Mouse (Mus musculus) inflammation-experienced regulatory T-cells, adult 16 weeks (primary cell): Measurements from ENCODE around the gene Chst13. TPM values are rescaled to one million over a fixed set of nuclear protein-coding genes. Genes with fewer than 3 reads are reported as not detected.

Experiments used
- polyA plus RNA-seq: library from polyadenylated mRNA; unstranded; fragments of 100-300 nt; shearing (Covaris generic); gene quantifications from one replicate; pipeline ENCODE4 v1.2.1, GENCODE M21; 2017

The Chst13 gene
- polyA plus RNA-seq = not detected

DNA sequence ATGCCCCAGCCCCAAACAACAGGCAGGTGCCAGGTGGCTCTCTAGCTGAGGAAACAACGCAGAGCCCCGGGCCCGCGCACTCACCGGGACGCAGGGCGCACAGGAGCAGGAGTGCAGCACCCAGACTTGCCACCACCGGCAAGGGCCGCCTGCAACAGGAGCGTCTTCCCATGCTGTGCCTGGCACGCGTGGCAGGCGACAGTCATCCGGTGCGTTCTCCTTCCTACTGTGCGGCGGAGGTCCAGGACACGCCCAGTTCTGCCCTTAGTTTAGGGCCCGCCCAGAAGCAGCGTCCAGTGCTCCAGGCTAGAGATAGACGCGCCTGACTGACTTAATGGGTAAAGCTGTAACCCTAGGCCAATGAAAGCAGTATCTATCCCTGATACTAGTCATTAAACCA is at the start of gene Chst13:
Gene Chst13 (minus strand): TSS at position 195 of the 400 bp plus-strand sequence.

DNA sequence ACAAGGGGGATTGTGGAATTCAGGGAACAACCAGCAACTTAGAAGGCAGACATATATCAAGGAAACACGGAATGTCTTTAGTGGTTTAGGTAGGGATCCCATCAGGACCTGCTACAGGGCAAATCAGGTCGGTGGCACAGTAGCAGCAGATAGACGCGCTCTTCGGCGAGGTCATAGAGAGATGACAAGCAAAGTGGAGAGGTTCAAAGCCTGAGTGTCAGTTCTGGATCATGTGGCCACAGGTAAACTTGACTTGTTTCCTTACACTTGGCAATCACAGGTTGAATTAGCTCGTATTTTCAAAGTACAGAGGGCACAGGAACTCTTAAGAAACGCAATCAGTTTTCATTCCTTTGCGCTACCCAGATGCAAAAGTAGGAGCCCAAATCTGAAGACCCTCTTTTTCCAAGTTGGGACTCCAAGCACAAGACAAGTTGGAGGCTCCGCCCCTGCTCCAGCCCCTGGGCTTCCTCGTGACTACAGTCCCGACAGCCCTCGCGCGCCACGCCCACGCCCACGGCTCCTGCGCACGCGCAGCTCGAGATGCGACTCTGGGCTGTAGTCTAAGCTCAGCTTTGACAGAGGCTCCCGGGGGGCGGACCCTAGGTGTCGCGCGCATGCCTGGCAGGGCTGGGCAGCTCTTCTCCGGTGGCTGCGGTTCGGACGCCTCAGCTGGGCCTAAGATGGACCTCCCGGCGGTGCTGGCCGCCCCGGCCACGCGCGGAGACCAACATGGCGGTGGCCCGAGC is 44.2 kb upstream of the Chst13 start, which contains the start of gene Zxdc:
Gene Zxdc (plus strand): TSS at position 517 of the 749 bp plus-strand sequence.

DNA sequence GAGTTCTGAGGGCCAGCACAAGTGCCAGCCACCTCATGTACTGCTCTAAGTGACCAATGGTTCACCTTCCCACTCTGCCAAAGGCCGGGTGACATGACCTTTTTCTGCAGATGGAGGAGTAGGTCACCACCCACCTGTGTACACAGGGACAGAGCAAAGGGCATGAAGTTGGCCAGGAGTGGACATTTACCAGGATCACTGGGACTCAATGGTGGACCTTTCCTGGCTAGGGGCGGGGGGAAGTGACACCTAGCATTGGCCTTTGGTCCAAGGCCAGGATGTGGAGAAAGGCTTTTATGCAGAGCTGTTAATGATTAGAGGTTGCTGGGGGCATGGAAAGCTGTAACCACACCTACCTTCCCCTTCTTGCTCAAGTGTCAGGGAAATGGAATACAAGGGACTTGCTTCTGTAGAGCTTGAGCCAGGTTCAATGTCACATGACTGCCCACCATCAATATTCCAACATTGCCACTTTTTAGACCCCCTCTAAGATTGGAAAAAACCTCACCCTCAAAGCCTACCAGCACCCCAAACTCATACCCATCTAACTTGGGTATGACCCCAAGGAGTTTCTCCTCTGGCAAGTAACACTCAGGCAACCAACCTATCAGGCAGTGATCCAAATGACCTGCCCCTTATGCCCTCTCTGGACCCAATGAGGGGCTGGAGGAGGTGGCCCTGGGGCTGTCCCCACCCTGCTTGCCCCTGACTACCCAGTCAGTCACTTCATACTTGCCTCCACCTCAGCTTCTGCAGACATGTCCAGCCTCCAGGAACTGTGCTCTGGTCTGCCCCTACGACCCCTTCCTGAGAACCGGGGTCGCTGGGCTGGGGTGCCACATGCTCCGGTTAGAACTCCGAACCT is 7.8 kb upstream of the Chst13 start, which contains the start of gene Uroc1:
Gene Uroc1 (plus strand): TSS at position 724 of the 865 bp plus-strand sequence.

DNA sequence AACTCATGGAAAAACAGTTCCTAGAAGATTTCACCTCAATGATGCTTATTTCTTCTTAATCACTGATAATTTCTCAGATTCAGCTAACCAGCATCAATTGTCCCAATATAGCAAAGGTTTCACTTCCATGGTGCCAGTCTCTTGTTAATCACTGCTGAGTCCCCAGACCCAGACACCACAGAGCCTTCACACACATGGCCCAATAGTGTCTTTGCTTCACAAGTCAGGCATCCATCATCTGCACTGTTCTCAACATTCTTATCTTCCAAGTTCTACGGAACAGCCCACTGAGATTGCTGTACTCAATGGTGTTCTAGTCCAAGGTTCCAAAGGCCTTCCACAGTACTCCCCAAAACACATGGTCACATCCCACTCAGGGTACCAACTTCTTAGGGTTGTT is 24.1 kb downstream of the Chst13 start, which contains the start of gene BC048671:
Gene BC048671 (plus strand): TSS at position 301 of the 400 bp plus-strand sequence.

Other genes starting within 250 kb of the Chst13 start
- not detected for gene Vmn1r49, start 246.7 kb downstream of the Chst13 start, polyA plus RNA-seq
- not detected for gene Vmn1r50, start 223.8 kb downstream of the Chst13 start, polyA plus RNA-seq
- gene Vmn1r51, start 202.6 kb downstream of the Chst13 start, polyA plus RNA-seq = not detected
- not detected for gene Vmn1r52, start 150.4 kb downstream of the Chst13 start, polyA plus RNA-seq
- gene V1ra8, start 122.4 kb downstream of the Chst13 start, polyA plus RNA-seq = not detected
- not detected for gene Vmn1r53, start 100.7 kb downstream of the Chst13 start, polyA plus RNA-seq
- gene Vmn1r54, start 78.9 kb downstream of the Chst13 start, polyA plus RNA-seq = not detected
- gene BC048671, start 24.0 kb downstream of the Chst13 start, polyA plus RNA-seq = not detected
- not detected for gene Uroc1, start 8.1 kb upstream of the Chst13 start, polyA plus RNA-seq
- 2.7 TPM for gene Zxdc, start 44.3 kb upstream of the Chst13 start, polyA plus RNA-seq
- gene Cfap100, start 103.6 kb upstream of the Chst13 start, polyA plus RNA-seq = not detected
- not detected for gene Klf15, start 137.4 kb upstream of the Chst13 start, polyA plus RNA-seq
- gene Aldh1l1, start 161.2 kb upstream of the Chst13 start, polyA plus RNA-seq = 1.6 TPM